Mouse (Mus musculus) stomach, embryonic 15.5 days (tissue): ENCODE data around the gene Tmem206. TPM values are rescaled to one million over a fixed set of nuclear protein-coding genes. Genes with fewer than 3 reads are reported as not detected.
A peak's percentile ranks its signal among the peaks of the same experiment; 100 is the strongest.

Experiments used
- ATAC-seq: fragments of 200-750 bp; cut with Nextera tagmentation; 2 replicates; pipeline ENCODE4 v1.8.0; 2017; ENCODE audit warnings: low read depth, moderate number of reproducible peaks, moderate TSS enrichment; ENCODE audit not compliant: insufficient read depth, low FRiP score
- H3K27ac ChIP-seq: fragments of 300-500 bp; sonication (generic); 2 replicates; pipeline ENCODE4 v1.5.1; 2015; ENCODE audit warnings: mild to moderate bottlenecking, inconsistent platforms
- H3K27me3 ChIP-seq: fragments of 300-500 bp; sonication (generic); replicated peaks from 2 replicates; pipeline ENCODE4 v1.6.1; 2015; ENCODE audit warnings: inconsistent platforms
- H3K36me3 ChIP-seq: fragments of 300-500 bp; sonication (generic); 2 replicates; pipeline ENCODE4 v1.6.1; 2015; ENCODE audit warnings: inconsistent platforms
- H3K4me1 ChIP-seq: fragments of 300-500 bp; sonication (generic); 2 replicates; pipeline ENCODE4 v1.6.1; 2015; ENCODE audit warnings: inconsistent platforms
- H3K4me2 ChIP-seq: fragments of 300-500 bp; sonication (generic); 2 replicates; pipeline ENCODE4 v1.6.1; 2015; ENCODE audit warnings: mild to moderate bottlenecking, inconsistent platforms
- H3K4me3 ChIP-seq: fragments of 300-500 bp; sonication (generic); replicated peaks from 2 replicates; pipeline ENCODE4 v1.5.1; 2015; ENCODE audit warnings: inconsistent platforms
- H3K9ac ChIP-seq: fragments of 300-500 bp; sonication (generic); 2 replicates; pipeline ENCODE4 v1.6.1; 2015; ENCODE audit warnings: inconsistent platforms
- H3K9me3 ChIP-seq: fragments of 300-500 bp; sonication (generic); 2 replicates; pipeline ENCODE4 v1.6.1; 2016; ENCODE audit warnings: inconsistent platforms
- WGBS: fragments of 180-500 bp; shearing (Covaris S2); methylation state at CpG from one replicate; pipeline ENCODE4 v1.1.7; 2015; 5-methylcytosine and 5-hydroxymethylcytosine counted together
- polyA plus RNA-seq: library from polyadenylated mRNA; unstranded; fragments of >200 nt; fragmentation: Nextera tagmentation; extraction: Ambion mirVana; gene quantifications from 2 replicates; pipeline ENCODE4 v1.2.1, GENCODE M21; 2015

The Tmem206 gene
- polyA plus RNA-seq, 1 experiment from 2014 or later = 20.0 TPM

GRCm38 (mm10) chr1:191356936-191357335 lies 31.2 kb downstream of the Tmem206 start:
- H3K4me3 ChIP-seq = no peak overlapping the region
- 71% methylated on average over 1 of the region's 1 CpGs for WGBS
- H3K27ac ChIP-seq = no peak overlapping the region
- no peaks in the 10 kb centered on the region for H3K4me1 ChIP-seq
- peaks cover 36% of the 10 kb centered on the region; the same call in 1 of the 2 replicates for H3K36me3 ChIP-seq
- no peaks in the 10 kb centered on the region for H3K27me3 ChIP-seq
- no peak overlapping the region for H3K4me2 ChIP-seq
- H3K9ac ChIP-seq = no peak overlapping the region
- no peaks in the 10 kb centered on the region for H3K9me3 ChIP-seq
- ATAC-seq = no peak

- no peaks in the 10 kb centered on the region for H3K9me3 ChIP-seq
- H3K36me3 ChIP-seq = peaks cover 22% of the 10 kb centered on the region; the same call in 1 of the 2 replicates
- 86% methylated on average over 7 of the region's 7 CpGs for WGBS
- H3K27me3 ChIP-seq = no peaks in the 10 kb centered on the region
- no peak overlapping the region for H3K27ac ChIP-seq
- H3K4me3 ChIP-seq = no peak overlapping the region
- H3K4me1 ChIP-seq = no peaks in the 10 kb centered on the region
- H3K4me2 ChIP-seq = no peak overlapping the region
- H3K9ac ChIP-seq = no peak overlapping the region
- no peak for ATAC-seq
These were observed 33.8 kb downstream of the Tmem206 start for GRCm38 (mm10) chr1:191359478-191359877.

DNA sequence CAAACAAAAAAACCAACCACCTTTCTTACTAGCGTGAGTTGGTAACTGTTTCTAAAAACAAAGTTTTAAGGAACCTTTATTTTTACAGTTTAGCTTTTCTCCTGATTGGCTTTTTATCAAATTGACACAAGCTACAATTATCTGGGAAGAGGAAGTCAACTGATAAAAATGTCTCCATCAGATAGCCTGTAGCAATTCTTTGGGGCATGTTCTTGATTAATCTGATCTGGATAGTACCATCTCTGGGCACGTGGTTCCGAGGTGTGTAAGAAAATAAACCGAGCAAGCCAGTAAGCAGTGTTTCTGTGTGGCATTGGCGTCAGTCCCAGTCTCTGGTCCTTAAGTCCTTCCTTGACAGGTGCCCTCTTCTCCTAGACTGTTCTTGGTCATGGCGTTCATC lies 36.7 kb downstream of the Tmem206 start:
- no peaks in the 10 kb centered on the region for H3K4me1 ChIP-seq
- WGBS = 84% methylated on average over 6 of the region's 6 CpGs
- H3K4me3 ChIP-seq = no peak overlapping the region
- H3K9me3 ChIP-seq = no peaks in the 10 kb centered on the region
- H3K4me2 ChIP-seq = no peak overlapping the region
- H3K9ac ChIP-seq = no peak overlapping the region
- H3K27ac ChIP-seq = no peak overlapping the region
- ATAC-seq = no peak
- 0 out of 2 replicates have a peak, but pooled peaks cover 6% of the 10 kb centered on the region for H3K36me3 ChIP-seq
- H3K27me3 ChIP-seq = no peaks in the 10 kb centered on the region

DNA sequence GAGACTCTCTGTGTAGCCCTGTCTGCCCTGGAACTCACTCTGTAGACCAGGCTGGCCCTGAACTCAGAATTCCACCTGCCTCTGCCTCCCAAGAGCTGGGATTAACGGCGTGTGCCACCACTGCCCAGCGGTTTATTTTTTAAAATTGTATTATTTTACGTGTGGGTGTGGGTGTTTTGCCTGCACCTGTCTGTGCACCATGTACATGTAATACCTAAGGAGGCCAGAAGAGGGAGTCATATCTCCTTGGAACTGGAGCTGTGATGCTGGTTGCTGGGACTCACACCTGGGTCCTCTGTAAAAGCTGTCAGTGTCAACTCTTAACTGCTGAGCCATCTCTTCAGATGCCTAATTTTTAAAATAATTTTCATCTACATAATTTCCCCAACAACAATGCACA lies 38.8 kb downstream of the Tmem206 start:
- H3K27me3 ChIP-seq = no peaks in the 10 kb centered on the region
- no peaks in the 10 kb centered on the region for H3K36me3 ChIP-seq
- no peak overlapping the region for H3K27ac ChIP-seq
- H3K4me2 ChIP-seq = no peak overlapping the region
- no peak overlapping the region for H3K4me3 ChIP-seq
- H3K4me1 ChIP-seq = no peaks in the 10 kb centered on the region
- no peak for ATAC-seq
- 79% methylated on average over 4 of the region's 4 CpGs for WGBS
- no peaks in the 10 kb centered on the region for H3K9me3 ChIP-seq
- H3K9ac ChIP-seq = no peak overlapping the region

DNA sequence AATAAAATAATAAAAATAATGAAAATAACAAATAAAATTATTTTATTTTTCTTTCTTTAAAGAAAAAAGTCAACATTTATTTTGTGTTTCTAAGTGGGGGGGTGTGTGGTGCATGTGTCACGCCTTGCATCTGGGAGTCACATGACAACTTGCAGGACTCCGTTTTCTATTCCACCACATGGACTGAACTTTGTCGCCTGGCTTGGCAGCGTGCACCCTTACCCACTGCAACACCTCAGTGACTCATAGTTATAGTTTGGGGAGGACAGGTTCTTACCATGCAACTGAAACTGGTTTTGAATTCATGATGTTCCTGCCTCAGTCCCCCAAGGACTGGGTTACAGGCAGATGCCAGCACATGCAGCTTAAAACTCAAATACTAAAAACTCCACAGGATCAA lies 42.5 kb downstream of the Tmem206 start:
- WGBS = 83% methylated on average over 4 of the region's 4 CpGs

GRCm38 (mm10) chr1:191369140-191369539 lies 43.4 kb downstream of the Tmem206 start:
- Histone ChIP-seq H3K4me2 (no peak overlapping the region), H3K4me3 (no peak overlapping the region), H3K4me1 (no peaks in the 10 kb centered on the region), H3K27me3 (no peaks in the 10 kb centered on the region), H3K9me3 (no peaks in the 10 kb centered on the region), H3K36me3 (peaks cover 7% of the 10 kb centered on the region; the same call in 1 of the 2 replicates), H3K27ac (no peak overlapping the region), H3K9ac (no peak overlapping the region)
- no peak for ATAC-seq

More for the DNA sequence above, 42.5 kb downstream of the Tmem206 start:
- no peaks in the 10 kb centered on the region for H3K27me3 ChIP-seq
- H3K4me1 ChIP-seq = no peaks in the 10 kb centered on the region
- no peak for ATAC-seq
- no peak overlapping the region for H3K9ac ChIP-seq
- H3K4me2 ChIP-seq = no peak overlapping the region
- H3K27ac ChIP-seq = no peak overlapping the region
- H3K9me3 ChIP-seq = no peaks in the 10 kb centered on the region
- peaks cover 7% of the 10 kb centered on the region; the same call in 1 of the 2 replicates for H3K36me3 ChIP-seq
- no peak overlapping the region for H3K4me3 ChIP-seq

DNA sequence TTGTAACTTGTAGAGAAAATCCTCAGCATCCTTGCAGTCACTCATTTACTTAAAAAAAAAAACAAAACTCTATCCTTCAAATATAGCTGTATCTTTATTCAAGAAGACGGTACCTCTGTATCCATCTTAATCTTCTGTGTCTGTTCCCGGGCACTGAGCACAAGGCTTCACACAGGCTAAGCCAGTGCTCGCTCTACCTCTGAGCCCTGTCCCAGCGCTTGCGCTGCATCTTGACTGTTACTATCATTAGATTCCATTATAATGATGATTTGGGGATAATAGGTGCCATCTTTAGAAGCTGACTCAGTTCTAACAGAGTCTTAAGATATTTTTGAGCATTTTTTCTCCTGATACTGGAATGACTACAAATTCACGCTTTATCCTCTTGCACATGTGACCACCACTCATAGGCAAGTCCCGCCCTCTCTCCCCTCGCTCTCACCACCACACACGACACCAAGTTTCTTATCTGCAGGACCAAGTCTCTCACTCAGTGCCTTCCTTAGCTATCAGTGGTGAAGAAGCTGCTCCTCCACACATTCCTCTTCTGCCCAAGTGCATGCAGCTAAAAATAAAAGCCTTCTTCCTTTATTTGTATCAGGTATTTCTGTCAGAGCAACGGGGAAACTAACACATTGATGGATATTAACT lies 49.4 kb downstream of the Tmem206 start:
- Histone ChIP-seq H3K9me3 (no peaks in the 10 kb centered on the region), H3K36me3 (peaks cover 7% of the 10 kb centered on the region; the same call in 1 of the 2 replicates), H3K4me2 (no peak overlapping the region), H3K4me3 (no peak overlapping the region), H3K9ac (no peak overlapping the region), H3K27ac (no peak overlapping the region), H3K4me1 (no peaks in the 10 kb centered on the region), H3K27me3 (no peaks in the 10 kb centered on the region)
- ATAC-seq = 0 out of 2 replicates have a peak, but pooled peaks have one; percentile 35
- WGBS = 78% methylated on average over 10 of the region's 10 CpGs

DNA sequence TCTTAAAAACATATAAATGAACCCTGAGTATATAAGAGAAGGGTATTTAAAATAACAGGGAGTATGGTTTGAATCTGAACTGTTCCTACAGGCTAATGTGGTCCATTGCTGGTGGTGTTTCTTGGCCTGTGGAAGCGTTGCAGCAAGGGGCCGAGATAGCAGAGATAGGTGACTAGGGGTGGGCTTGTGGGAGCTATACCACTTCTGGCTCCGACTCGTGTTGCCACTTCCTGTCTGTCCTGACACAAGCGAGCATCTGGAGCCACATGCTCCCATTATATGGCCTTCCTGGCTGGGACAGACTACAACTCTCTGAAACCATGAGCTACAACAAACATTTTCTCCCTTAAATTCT lies 49.9 kb downstream of the Tmem206 start:
- H3K9me3 ChIP-seq = no peaks in the 10 kb centered on the region
- no peak overlapping the region for H3K4me3 ChIP-seq
- ATAC-seq = no peak
- no peaks in the 10 kb centered on the region for H3K27me3 ChIP-seq
- 82% methylated on average over 5 of the region's 5 CpGs for WGBS
- no peak overlapping the region for H3K9ac ChIP-seq
- no peak overlapping the region for H3K27ac ChIP-seq
- no peaks in the 10 kb centered on the region for H3K4me1 ChIP-seq
- peaks cover 7% of the 10 kb centered on the region; the same call in 1 of the 2 replicates for H3K36me3 ChIP-seq
- H3K4me2 ChIP-seq = no peak overlapping the region

- no peaks in the 10 kb centered on the region for H3K9me3 ChIP-seq
- ATAC-seq = no peak
- 96% methylated on average over 2 of the region's 2 CpGs for WGBS
- no peaks in the 10 kb centered on the region for H3K4me1 ChIP-seq
- no peaks in the 10 kb centered on the region for H3K36me3 ChIP-seq
- no peak overlapping the region for H3K4me3 ChIP-seq
- no peak overlapping the region for H3K4me2 ChIP-seq
- no peaks in the 10 kb centered on the region for H3K27me3 ChIP-seq
- H3K27ac ChIP-seq = no peak overlapping the region
- H3K9ac ChIP-seq = no peak overlapping the region
These were observed 52.4 kb downstream of the Tmem206 start for GRCm38 (mm10) chr1:191378080-191378479.

- ATAC-seq = no peak
- no peaks in the 10 kb centered on the region for H3K36me3 ChIP-seq
- H3K4me1 ChIP-seq = no peaks in the 10 kb centered on the region
- H3K27ac ChIP-seq = no peak overlapping the region
- H3K9ac ChIP-seq = no peak overlapping the region
- no peak overlapping the region for H3K4me3 ChIP-seq
- no peaks in the 10 kb centered on the region for H3K9me3 ChIP-seq
- H3K4me2 ChIP-seq = no peak overlapping the region
- no peaks in the 10 kb centered on the region for H3K27me3 ChIP-seq
- 73% methylated on average over 3 of the region's 3 CpGs for WGBS
These were observed 55.1 kb downstream of the Tmem206 start for GRCm38 (mm10) chr1:191380843-191381242.

DNA sequence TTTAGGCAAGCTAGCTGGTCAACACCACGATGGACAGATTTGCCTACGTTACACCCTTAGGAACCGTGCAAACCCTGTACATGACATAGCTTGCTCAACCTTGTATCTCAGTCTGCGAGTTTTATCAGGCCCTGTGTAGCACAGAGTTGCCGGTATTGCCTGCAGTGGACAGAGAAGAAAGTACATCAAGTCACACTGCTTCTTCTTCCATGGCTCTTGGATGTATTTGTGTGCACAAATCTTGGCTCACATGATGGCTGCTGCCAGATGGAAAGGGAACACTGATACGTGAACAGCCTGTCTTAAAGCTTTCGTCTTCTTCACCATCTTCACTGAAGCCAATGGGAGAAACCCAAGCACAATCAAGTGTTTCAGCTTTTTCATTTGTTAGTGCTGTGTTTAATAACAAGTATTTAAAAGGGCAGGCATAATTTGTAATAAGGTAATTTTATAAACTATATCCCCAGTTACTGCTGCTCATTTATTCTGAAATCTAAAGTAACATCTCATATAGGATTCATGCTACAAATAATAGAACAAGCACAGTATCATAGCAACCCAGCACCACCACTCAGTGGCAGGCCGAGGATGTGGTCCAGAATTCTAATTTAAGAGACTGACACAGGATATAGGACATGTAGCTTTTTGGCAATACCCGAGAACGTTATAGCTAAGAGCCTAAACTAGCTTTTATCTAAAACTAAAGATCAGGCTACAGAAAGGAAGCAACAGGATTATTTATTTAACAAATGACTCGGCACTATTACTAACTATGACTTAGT lies 56.4 kb downstream of the Tmem206 start:
- H3K4me1 ChIP-seq = no peaks in the 10 kb centered on the region
- no peaks in the 10 kb centered on the region for H3K36me3 ChIP-seq
- no peak overlapping the region for H3K4me2 ChIP-seq
- no peaks in the 10 kb centered on the region for H3K27me3 ChIP-seq
- no peak overlapping the region for H3K9ac ChIP-seq
- no peaks in the 10 kb centered on the region for H3K9me3 ChIP-seq
- no peak for ATAC-seq
- 81% methylated on average over 11 of the region's 11 CpGs for WGBS
- H3K27ac ChIP-seq = no peak overlapping the region
- H3K4me3 ChIP-seq = no peak overlapping the region

- Histone ChIP-seq H3K27me3 (no peaks in the 10 kb centered on the region), H3K9ac (no peak overlapping the region), H3K4me1 (no peaks in the 10 kb centered on the region), H3K27ac (no peak overlapping the region), H3K4me3 (no peak overlapping the region), H3K9me3 (no peaks in the 10 kb centered on the region), H3K4me2 (no peak overlapping the region), H3K36me3 (no peaks in the 10 kb centered on the region)
- 87% methylated on average over 10 of the region's 10 CpGs for WGBS
- no peak for ATAC-seq
These were observed 59.2 kb downstream of the Tmem206 start for GRCm38 (mm10) chr1:191384786-191385430.
